Mouse (Mus musculus) hindbrain, embryonic 15.5 days (tissue): ENCODE measurements around the gene Hivep3. TPM values are rescaled to one million over a fixed set of nuclear protein-coding genes. Genes with fewer than 3 reads are reported as not detected.

ENCODE experiments used
- ATAC-seq: fragments of 200-750 bp; cut with Nextera tagmentation; 2 replicates; pipeline ENCODE4 v1.8.0; 2017; ENCODE audit warnings: low read depth, moderate number of reproducible peaks, moderate TSS enrichment; ENCODE audit not compliant: low FRiP score
- H3K27ac ChIP-seq: fragments of 300-500 bp; sonication (generic); replicated peaks from 2 replicates; pipeline ENCODE4 v1.5.1; 2015; ENCODE audit warnings: mild to moderate bottlenecking, inconsistent platforms
- H3K27me3 ChIP-seq: fragments of 300-500 bp; sonication (generic); 2 replicates; pipeline ENCODE4 v1.6.1; 2015; ENCODE audit warnings: control low read depth, inconsistent platforms
- H3K36me3 ChIP-seq: fragments of 300-500 bp; sonication (generic); 2 replicates; pipeline ENCODE4 v1.6.1; 2015; ENCODE audit warnings: control low read depth, inconsistent platforms
- H3K4me1 ChIP-seq: fragments of 300-500 bp; sonication (generic); replicated peaks from 2 replicates; pipeline ENCODE4 v1.6.1; 2015; ENCODE audit warnings: control low read depth, inconsistent platforms
- H3K4me2 ChIP-seq: fragments of 300-500 bp; sonication (generic); 2 replicates; pipeline ENCODE4 v1.6.1; 2015; ENCODE audit warnings: moderate library complexity, mild to moderate bottlenecking, inconsistent platforms
- H3K4me3 ChIP-seq: fragments of 300-500 bp; sonication (generic); 2 replicates; pipeline ENCODE4 v1.5.1; 2015; ENCODE audit warnings: mild to moderate bottlenecking, inconsistent platforms
- H3K9ac ChIP-seq: fragments of 300-500 bp; sonication (generic); 2 replicates; pipeline ENCODE4 v1.6.1; 2015; ENCODE audit warnings: inconsistent platforms
- H3K9me3 ChIP-seq: fragments of 300-500 bp; sonication (generic); 2 replicates; pipeline ENCODE4 v1.6.1; 2016; ENCODE audit warnings: control low read depth, inconsistent platforms
- WGBS: fragments of 180-500 bp; shearing (Covaris S2); methylation state at CpG from one replicate; pipeline ENCODE4 v1.1.7; 2015; 5-methylcytosine and 5-hydroxymethylcytosine counted together
- polyA plus RNA-seq: library from polyadenylated mRNA; unstranded; fragments of >200 nt; fragmentation: Nextera tagmentation; extraction: Ambion mirVana; gene quantifications from 2 replicates; pipeline ENCODE4 v1.2.1, GENCODE M21; 2015

Gene Hivep3
- polyA plus RNA-seq, 1 experiment from 2014 or later, result 16.5 TPM

DNA sequence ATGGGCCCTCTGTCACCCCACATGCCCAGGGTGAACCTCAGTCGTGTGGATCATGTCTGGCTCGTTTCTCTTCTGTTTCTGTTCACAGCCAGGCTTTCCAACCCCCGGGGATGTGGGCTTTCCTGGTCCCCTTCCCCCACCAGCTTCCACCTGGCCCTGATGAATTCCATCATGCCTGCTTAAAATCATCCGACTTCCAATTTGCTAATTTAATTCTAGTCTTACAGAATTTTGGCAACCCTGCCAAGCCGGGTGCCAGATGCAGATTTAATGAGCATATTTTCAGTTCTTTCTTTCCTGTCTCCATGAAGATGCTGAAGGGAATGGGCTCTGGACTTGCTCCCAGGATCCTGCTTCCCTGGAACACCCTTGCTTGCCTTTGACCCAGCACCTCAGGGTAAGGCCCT is 311.6 kb downstream of the Hivep3 start:
- Histone ChIP-seq H3K36me3 (no peaks in the 10 kb centered on the region), H3K4me1 (peaks cover 10% of the 10 kb centered on the region), H3K9me3 (no peaks in the 10 kb centered on the region), H3K9ac (no peak overlapping the region), H3K27ac (no peak overlapping the region), H3K4me2 (no peak overlapping the region), H3K27me3 (no peaks in the 10 kb centered on the region), H3K4me3 (no peak overlapping the region)
- ATAC-seq, result no peak
- WGBS, result 43% methylated on average over 5 of the region's 5 CpGs

- no peak overlapping the region for H3K4me2 ChIP-seq
- peaks cover 10% of the 10 kb centered on the region for H3K4me1 ChIP-seq
- ATAC-seq, result no peak
- H3K36me3 ChIP-seq, result no peaks in the 10 kb centered on the region
- H3K27ac ChIP-seq, result no peak overlapping the region
- no peaks in the 10 kb centered on the region for H3K27me3 ChIP-seq
- H3K9me3 ChIP-seq, result no peaks in the 10 kb centered on the region
- no peak overlapping the region for H3K9ac ChIP-seq
- no peak overlapping the region for H3K4me3 ChIP-seq
- 90% methylated on average over 7 of the region's 7 CpGs for WGBS
Observed at GRCm38 (mm10) chr4:120045871-120046270, 312.3 kb downstream of the Hivep3 start.

DNA sequence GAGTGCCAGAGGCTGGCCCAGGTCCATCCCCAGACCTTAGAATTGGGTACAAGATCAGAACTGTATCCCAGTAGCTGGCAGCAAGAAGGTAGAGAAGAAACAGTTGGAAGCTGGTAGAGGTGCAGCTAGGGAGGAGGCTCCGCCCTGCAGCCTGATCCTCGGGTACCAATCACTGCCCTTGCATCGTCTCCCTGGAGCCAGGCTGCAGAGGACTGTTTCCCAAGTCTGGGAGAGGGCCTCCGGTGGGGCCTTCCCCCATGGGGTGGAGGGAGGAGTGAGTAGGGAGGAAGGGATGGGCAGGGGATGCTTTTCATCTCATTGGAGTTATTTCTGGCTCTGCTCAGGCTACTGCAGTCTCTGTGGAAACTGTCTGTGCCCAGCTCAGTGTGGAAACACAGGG is 313.5 kb downstream of the Hivep3 start:
- ATAC-seq, result no peak
- peaks cover 10% of the 10 kb centered on the region for H3K4me1 ChIP-seq
- no peaks in the 10 kb centered on the region for H3K27me3 ChIP-seq
- H3K9me3 ChIP-seq, result no peaks in the 10 kb centered on the region
- H3K4me2 ChIP-seq, result no peak overlapping the region
- no peak overlapping the region for H3K4me3 ChIP-seq
- H3K27ac ChIP-seq, result no peak overlapping the region
- H3K9ac ChIP-seq, result no peak overlapping the region
- 31% methylated on average over 4 of the region's 4 CpGs for WGBS
- no peaks in the 10 kb centered on the region for H3K36me3 ChIP-seq

DNA sequence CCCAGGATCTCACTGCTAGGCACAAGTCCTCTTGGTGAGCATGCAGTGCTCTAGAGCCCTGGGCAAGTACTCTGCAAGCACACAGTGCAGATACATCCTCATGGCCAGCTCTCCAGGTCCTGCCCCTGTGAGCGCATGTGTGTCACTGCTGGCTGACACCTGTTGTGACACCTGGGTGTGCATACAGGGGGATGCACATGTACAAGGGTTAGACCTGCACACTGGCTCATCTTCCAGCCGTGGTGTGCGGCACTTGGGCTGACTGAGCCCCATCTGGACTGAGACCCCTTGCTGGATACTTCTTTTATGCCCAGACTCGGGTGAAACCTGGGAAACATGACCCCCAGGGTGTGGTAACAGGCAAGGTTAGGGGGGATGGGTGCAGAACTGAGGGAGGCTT is 314.7 kb downstream of the Hivep3 start:
- Histone ChIP-seq H3K4me1 (peaks cover 10% of the 10 kb centered on the region), H3K36me3 (no peaks in the 10 kb centered on the region), H3K27me3 (no peaks in the 10 kb centered on the region), H3K27ac (no peak overlapping the region), H3K4me3 (no peak overlapping the region), H3K9me3 (no peaks in the 10 kb centered on the region), H3K4me2 (no peak overlapping the region), H3K9ac (no peak overlapping the region)
- no peak for ATAC-seq
- 80% methylated on average over 4 of the region's 4 CpGs for WGBS

- ATAC-seq, result no peak
- no peak overlapping the region for H3K27ac ChIP-seq
- WGBS, result 87% methylated on average over 3 of the region's 3 CpGs
- H3K27me3 ChIP-seq, result no peaks in the 10 kb centered on the region
- no peaks in the 10 kb centered on the region for H3K36me3 ChIP-seq
- H3K4me2 ChIP-seq, result no peak overlapping the region
- H3K4me1 ChIP-seq, result peaks cover 10% of the 10 kb centered on the region
- no peaks in the 10 kb centered on the region for H3K9me3 ChIP-seq
- H3K9ac ChIP-seq, result no peak overlapping the region
- H3K4me3 ChIP-seq, result no peak overlapping the region
Observed at GRCm38 (mm10) chr4:120049857-120050256, 316.3 kb downstream of the Hivep3 start.

GRCm38 (mm10) chr4:120052481-120052880 is 318.9 kb downstream of the Hivep3 start:
- Histone ChIP-seq H3K36me3 (no peaks in the 10 kb centered on the region), H3K27me3 (no peaks in the 10 kb centered on the region), H3K9ac (no peak overlapping the region), H3K27ac (no peak overlapping the region), H3K4me1 (no peaks in the 10 kb centered on the region), H3K4me2 (no peak overlapping the region), H3K4me3 (no peak overlapping the region), H3K9me3 (no peaks in the 10 kb centered on the region)
- no peak for ATAC-seq

- no peak overlapping the region for H3K9ac ChIP-seq
- no peaks in the 10 kb centered on the region for H3K27me3 ChIP-seq
- H3K36me3 ChIP-seq, result no peaks in the 10 kb centered on the region
- H3K4me1 ChIP-seq, result no peaks in the 10 kb centered on the region
- ATAC-seq, result no peak
- no peaks in the 10 kb centered on the region for H3K9me3 ChIP-seq
- 92% methylated on average over 11 of the region's 11 CpGs for WGBS
- no peak overlapping the region for H3K4me3 ChIP-seq
- no peak overlapping the region for H3K4me2 ChIP-seq
- H3K27ac ChIP-seq, result no peak overlapping the region
Observed at GRCm38 (mm10) chr4:120053026-120054005, 319.7 kb downstream of the Hivep3 start.

DNA sequence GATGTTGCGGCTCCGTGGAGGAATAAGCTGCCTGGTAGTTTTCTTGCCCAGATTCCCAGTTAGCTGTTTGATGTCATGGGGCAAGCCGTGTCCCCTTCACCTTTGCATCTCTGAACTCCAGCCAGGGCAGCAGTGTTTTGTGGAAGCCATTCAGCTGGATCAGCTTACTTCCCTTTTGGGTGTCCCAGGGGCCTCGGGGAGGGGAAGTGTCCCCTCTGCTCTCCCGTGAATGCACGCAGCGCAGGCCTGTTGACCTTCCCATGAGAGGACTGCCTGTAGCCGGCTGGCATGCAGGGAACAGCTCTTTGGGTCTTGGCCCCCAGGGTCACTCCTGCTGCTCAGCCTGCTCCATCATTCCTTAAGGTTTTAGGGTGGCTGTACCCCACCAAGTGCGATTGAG is 320.6 kb downstream of the Hivep3 start:
- no peak for ATAC-seq
- H3K4me1 ChIP-seq, result no peaks in the 10 kb centered on the region
- H3K27me3 ChIP-seq, result no peaks in the 10 kb centered on the region
- no peak overlapping the region for H3K4me2 ChIP-seq
- H3K9me3 ChIP-seq, result no peaks in the 10 kb centered on the region
- no peak overlapping the region for H3K27ac ChIP-seq
- no peak overlapping the region for H3K4me3 ChIP-seq
- no peak overlapping the region for H3K9ac ChIP-seq
- 71% methylated on average over 9 of the region's 9 CpGs for WGBS
- no peaks in the 10 kb centered on the region for H3K36me3 ChIP-seq

DNA sequence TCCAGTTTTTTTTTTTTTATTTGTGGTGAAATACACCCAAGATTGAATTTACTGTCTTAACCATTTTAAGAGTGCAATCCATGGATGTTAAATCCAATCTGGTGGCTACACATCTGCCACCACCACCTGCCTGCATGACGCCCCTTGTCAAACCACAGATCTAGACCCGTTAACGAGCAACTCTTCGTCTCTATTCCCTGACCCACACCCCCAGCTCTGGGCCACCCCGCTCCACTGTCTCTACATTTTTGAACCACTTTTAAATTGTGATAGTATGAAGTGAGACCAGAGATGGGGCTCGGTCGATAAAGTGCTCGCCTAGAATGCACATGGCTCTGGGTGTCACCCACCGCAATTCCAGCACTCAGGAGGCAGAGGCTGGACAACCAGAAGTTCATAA is 322.9 kb downstream of the Hivep3 start:
- Histone ChIP-seq H3K27me3 (no peaks in the 10 kb centered on the region), H3K4me2 (no peak overlapping the region), H3K4me1 (no peaks in the 10 kb centered on the region), H3K27ac (no peak overlapping the region), H3K4me3 (no peak overlapping the region), H3K9ac (no peak overlapping the region), H3K36me3 (no peaks in the 10 kb centered on the region), H3K9me3 (no peaks in the 10 kb centered on the region)
- ATAC-seq, result no peak
- 91% methylated on average over 9 of the region's 9 CpGs for WGBS

- 78% methylated on average over 8 of the region's 8 CpGs for WGBS
- no peak for ATAC-seq
- no peak overlapping the region for H3K4me2 ChIP-seq
Observed at GRCm38 (mm10) chr4:120057529-120057928, 323.9 kb downstream of the Hivep3 start.

GRCm38 (mm10) chr4:120058157-120058556 is 324.6 kb downstream of the Hivep3 start:
- no peak overlapping the region for H3K4me2 ChIP-seq
- WGBS, result 90% methylated on average over 3 of the region's 3 CpGs
- H3K27ac ChIP-seq, result no peak overlapping the region
- H3K9ac ChIP-seq, result no peak overlapping the region
- H3K9me3 ChIP-seq, result no peaks in the 10 kb centered on the region
- H3K4me1 ChIP-seq, result no peaks in the 10 kb centered on the region
- H3K4me3 ChIP-seq, result no peak overlapping the region
- no peaks in the 10 kb centered on the region for H3K36me3 ChIP-seq
- H3K27me3 ChIP-seq, result no peaks in the 10 kb centered on the region
- no peak for ATAC-seq

More at GRCm38 (mm10) chr4:120057529-120057928, 323.9 kb downstream of the Hivep3 start:
- Histone ChIP-seq H3K36me3 (no peaks in the 10 kb centered on the region), H3K27me3 (no peaks in the 10 kb centered on the region), H3K9ac (no peak overlapping the region), H3K4me3 (no peak overlapping the region), H3K27ac (no peak overlapping the region), H3K9me3 (no peaks in the 10 kb centered on the region), H3K4me1 (no peaks in the 10 kb centered on the region)

GRCm38 (mm10) chr4:120058794-120059193 is 325.2 kb downstream of the Hivep3 start:
- no peak overlapping the region for H3K4me2 ChIP-seq
- no peaks in the 10 kb centered on the region for H3K9me3 ChIP-seq
- no peak overlapping the region for H3K9ac ChIP-seq
- H3K27ac ChIP-seq, result no peak overlapping the region
- no peaks in the 10 kb centered on the region for H3K36me3 ChIP-seq
- no peak overlapping the region for H3K4me3 ChIP-seq
- 81% methylated on average over 10 of the region's 10 CpGs for WGBS
- H3K4me1 ChIP-seq, result no peaks in the 10 kb centered on the region
- no peak for ATAC-seq
- H3K27me3 ChIP-seq, result no peaks in the 10 kb centered on the region
